Mouse (Mus musculus) kidney, adult 8-10 months (tissue): ENCODE results near the gene Crocc.
A peak's percentile ranks its signal among the peaks of the same experiment; 100 is the strongest.

Source experiments
- DNase-seq, 2 experiments: peaks; one replicate each; pipeline ENCODE4 v3.0.0; 2022

The Crocc gene

GRCm38 (mm10) chr4:141066709-141067515, 6.6 kb upstream of the Crocc start:
- peak; percentile 83 to 88 for DNase-seq

GRCm38 (mm10) chr4:141065123-141065522, 4.8 kb upstream of the Crocc start:
- DNase-seq = peak; percentile 82 to 87

- DNase-seq = no peak
Measured at GRCm38 (mm10) chr4:141064104-141064659, 3.8 kb upstream of the Crocc start.

GRCm38 (mm10) chr4:141059616-141060425, 529 bp downstream of the Crocc start:
- DNase-seq = no peak

- no peak for DNase-seq
Measured at GRCm38 (mm10) chr4:141058835-141059234, 1.5 kb downstream of the Crocc start.

GRCm38 (mm10) chr4:141056970-141057369, 3.4 kb downstream of the Crocc start:
- no peak for DNase-seq

- peak; percentile 95 to 98 for DNase-seq
Measured at GRCm38 (mm10) chr4:141053568-141054161, 6.7 kb downstream of the Crocc start.

GRCm38 (mm10) chr4:141053138-141053537, 7.2 kb downstream of the Crocc start:
- DNase-seq = peak; percentile 69 to 75

GRCm38 (mm10) chr4:141052442-141052841, 7.9 kb downstream of the Crocc start:
- DNase-seq = peak in 1 of 2 experiments; percentile 47

GRCm38 (mm10) chr4:141049476-141049835, 10.9 kb downstream of the Crocc start:
- DNase-seq = peak; percentile 45 to 49

GRCm38 (mm10) chr4:141048810-141049475, 11.4 kb downstream of the Crocc start:
- DNase-seq = no peak

GRCm38 (mm10) chr4:141044816-141045215, 15.5 kb downstream of the Crocc start:
- DNase-seq = peak in 1 of 2 experiments; percentile 45

GRCm38 (mm10) chr4:141041117-141041516, 19.2 kb downstream of the Crocc start:
- peak in 1 of 2 experiments; percentile 28 for DNase-seq

- peak; percentile 73 to 80 for DNase-seq
Measured at GRCm38 (mm10) chr4:141033606-141034549, 26.5 kb downstream of the Crocc start.

GRCm38 (mm10) chr4:141031733-141032132, 28.6 kb downstream of the Crocc start:
- peak; percentile 48 to 72 for DNase-seq

- no peak for DNase-seq
Measured at GRCm38 (mm10) chr4:141030541-141031206, 29.7 kb downstream of the Crocc start.

- DNase-seq = no peak
Measured at GRCm38 (mm10) chr4:141024992-141025391, 35.4 kb downstream of the Crocc start.

GRCm38 (mm10) chr4:141024052-141024451, 36.3 kb downstream of the Crocc start:
- DNase-seq = no peak

- no peak for DNase-seq
Measured at GRCm38 (mm10) chr4:141021614-141021929, 38.8 kb downstream of the Crocc start.

GRCm38 (mm10) chr4:141020811-141021613, 39.3 kb downstream of the Crocc start:
- no peak for DNase-seq
